Mouse (Mus musculus) stomach, postnatal 0 days (tissue): ENCODE results near the gene Samd4. TPM values are rescaled to one million over a fixed set of nuclear protein-coding genes. Genes with fewer than 3 reads are reported as not detected.
"Not testable (repeated sequence)": the region's sequence is repeated elsewhere in the genome, so short reads cannot be mapped to it uniquely, and the experiment has no call there.

Experiments
- ATAC-seq: fragments of 200-750 bp; cut with Nextera tagmentation; 2 replicates; pipeline ENCODE4 v1.8.0; 2017; ENCODE audit not compliant: low FRiP score, low TSS enrichment
- DNase-seq: peaks from one replicate; pipeline ENCODE4 v3.0.0-alpha.2; 2016; ENCODE audit warnings: low spot score
- H3K27ac ChIP-seq: fragments of 300-500 bp; sonication (generic); replicated peaks from 2 replicates; pipeline ENCODE4 v1.5.1; 2014; ENCODE audit warnings: mild to moderate bottlenecking, control low read depth
- H3K27me3 ChIP-seq: fragments of 300-500 bp; sonication (generic); 2 replicates; pipeline ENCODE4 v1.6.1; 2014; ENCODE audit warnings: low read length; ENCODE audit not compliant: control insufficient read depth, insufficient read depth
- H3K36me3 ChIP-seq: fragments of 300-500 bp; sonication (generic); 2 replicates; pipeline ENCODE4 v1.6.1; 2014; ENCODE audit warnings: low read length, mixed read lengths; ENCODE audit not compliant: control insufficient read depth, insufficient read depth
- H3K4me1 ChIP-seq: fragments of 300-500 bp; sonication (generic); replicated peaks from 2 replicates; pipeline ENCODE4 v1.6.1; 2014; ENCODE audit warnings: antibody characterized with exemption; ENCODE audit not compliant: control insufficient read depth, insufficient read depth
- H3K4me2 ChIP-seq: fragments of 300-500 bp; sonication (generic); replicated peaks from 2 replicates; pipeline ENCODE4 v1.6.1; 2014; ENCODE audit warnings: low read depth, mild to moderate bottlenecking, control low read depth, moderate library complexity
- H3K4me3 ChIP-seq: fragments of 300-500 bp; sonication (generic); 2 replicates; pipeline ENCODE4 v1.5.1; 2014; ENCODE audit warnings: low read depth, low read length, control low read depth
- H3K9ac ChIP-seq: fragments of 300-500 bp; sonication (generic); 2 replicates; pipeline ENCODE4 v1.6.1; 2014; ENCODE audit warnings: mild to moderate bottlenecking, low read length, control low read depth, mixed read lengths
- H3K9me3 ChIP-seq: fragments of 300-500 bp; sonication (generic); 2 replicates; pipeline ENCODE4 v1.6.1; 2016; ENCODE audit warnings: low read length; ENCODE audit not compliant: control insufficient read depth
- CTCF ChIP-seq: IDR thresholded peaks from 2 replicates; pipeline ENCODE4 v1.5.1; 2016; ENCODE audit warnings: antibody characterized with exemption, low read depth, mild to moderate bottlenecking, moderate library complexity
- EP300 ChIP-seq: optimal IDR thresholded peaks from 2 replicates; pipeline ENCODE3; 2016; ENCODE audit warnings: antibody characterized with exemption
- WGBS: fragments of 180-500 bp; shearing (Covaris S2); extraction: QIAGEN DNeasy Blood & Tissue Kit; methylation state at CpG from one replicate; pipeline ENCODE4 v1.1.7; 2014; 5-methylcytosine and 5-hydroxymethylcytosine counted together
- polyA plus RNA-seq: library from polyadenylated mRNA; unstranded; fragments of >200 nt; fragmentation: Nextera tagmentation; extraction: Ambion mirVana; gene quantifications from 2 replicates; pipeline ENCODE4 v1.2.1, GENCODE M21; 2015

Samd4 gene
- polyA plus RNA-seq, 1 experiment from 2014 or later, result 4.1 TPM

DNA sequence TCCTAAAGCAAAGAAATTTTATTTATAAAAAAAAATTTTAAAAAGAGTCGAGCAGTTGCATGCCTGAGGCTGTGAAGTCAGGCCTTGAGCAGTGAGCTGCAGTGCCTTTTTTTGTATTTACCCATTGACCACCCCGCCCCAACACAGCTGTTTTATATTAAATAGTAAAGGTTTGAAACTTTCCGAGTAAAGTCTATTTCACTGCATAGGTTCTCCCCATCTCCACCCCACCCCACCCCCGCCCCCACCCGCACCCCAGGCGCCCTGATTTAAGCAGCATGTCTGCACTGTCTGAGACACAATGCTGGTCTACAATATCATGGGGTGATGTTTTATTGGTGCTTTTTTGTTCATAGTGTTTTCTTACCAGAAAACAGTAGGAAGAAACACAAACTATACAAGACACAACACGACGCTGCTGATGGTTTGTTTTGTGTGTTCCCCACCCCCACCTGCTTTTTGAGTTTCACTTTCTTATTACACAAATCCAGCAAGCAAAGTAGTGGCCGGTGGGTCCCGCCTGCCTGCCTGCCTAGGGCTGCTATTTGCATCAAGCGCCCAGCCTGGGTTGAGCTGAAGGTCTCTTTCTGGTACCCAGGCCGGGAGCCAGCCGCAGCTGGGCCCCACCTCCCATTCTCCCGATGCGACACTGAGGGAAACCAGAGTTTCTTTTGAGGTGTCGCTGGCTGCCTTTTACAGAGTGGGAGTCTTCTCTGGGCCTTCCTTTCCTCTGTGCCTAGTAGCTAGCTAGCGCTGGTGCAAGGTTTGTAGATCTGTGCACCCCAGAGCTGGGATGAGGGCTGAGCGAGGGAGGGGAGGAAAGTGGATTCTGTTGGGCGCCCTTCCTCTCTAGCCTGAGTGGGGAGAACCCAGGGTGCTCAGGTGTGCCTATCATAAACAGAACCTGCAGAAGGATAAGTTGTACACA, 221.9 kb downstream of the Samd4 start:
- Histone ChIP-seq H3K4me1 (no peaks in the 10 kb centered on the region), H3K4me3 (peak overlapping the region; percentile 22; the same call in 1 of the 2 replicates), H3K9ac (peak overlapping the region; percentile 9; the same call in 1 of the 2 replicates), H3K9me3 (no peaks in the 10 kb centered on the region), H3K4me2 (peak overlapping the region; percentile 44), H3K27me3 (no peaks in the 10 kb centered on the region), H3K27ac (0 out of 2 replicates have a peak overlapping the region, but pooled peaks have one; percentile 30), H3K36me3 (no peaks in the 10 kb centered on the region; the same call in 1 of the 2 replicates)
- peak; percentile 63; the same call in 1 of the 2 replicates for ATAC-seq
- TF ChIP-seq EP300 (no peak), CTCF (no peak)
- peak; percentile 36 for DNase-seq
- 33% methylated on average over 19 of the region's 19 CpGs for WGBS

DNA sequence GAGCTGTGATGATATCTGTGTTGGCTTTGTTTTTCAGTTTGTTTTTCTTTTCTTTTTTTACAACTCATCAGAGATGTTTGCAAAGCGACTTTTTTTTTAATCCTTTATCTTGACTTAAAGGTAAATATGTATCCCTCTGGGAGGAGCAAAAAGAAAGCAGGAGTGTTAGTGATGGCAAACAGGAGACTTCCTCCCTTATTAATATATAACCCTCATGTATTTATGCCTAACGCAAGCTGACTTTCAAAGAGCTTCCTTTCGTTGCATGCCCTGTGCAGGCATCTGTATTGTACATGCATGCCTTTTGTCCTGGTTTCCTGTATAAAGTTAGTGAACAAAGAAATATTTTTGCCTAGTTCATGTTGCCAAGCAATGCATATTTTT, 222.5 kb downstream of the Samd4 start:
- no peak overlapping the region for H3K27ac ChIP-seq
- no peak for DNase-seq
- peak; percentile 74 for ATAC-seq
- no peaks in the 10 kb centered on the region for H3K27me3 ChIP-seq
- H3K9me3 ChIP-seq, result no peaks in the 10 kb centered on the region
- H3K4me1 ChIP-seq, result no peaks in the 10 kb centered on the region
- WGBS, result 49% methylated on average over 3 of the region's 3 CpGs
- H3K4me2 ChIP-seq, result peak overlapping the region; percentile 44
- TF ChIP-seq EP300 (no peak), CTCF (no peak)
- H3K9ac ChIP-seq, result no peak overlapping the region
- H3K36me3 ChIP-seq, result no peaks in the 10 kb centered on the region; the same call in 1 of the 2 replicates
- no peak overlapping the region for H3K4me3 ChIP-seq

DNA sequence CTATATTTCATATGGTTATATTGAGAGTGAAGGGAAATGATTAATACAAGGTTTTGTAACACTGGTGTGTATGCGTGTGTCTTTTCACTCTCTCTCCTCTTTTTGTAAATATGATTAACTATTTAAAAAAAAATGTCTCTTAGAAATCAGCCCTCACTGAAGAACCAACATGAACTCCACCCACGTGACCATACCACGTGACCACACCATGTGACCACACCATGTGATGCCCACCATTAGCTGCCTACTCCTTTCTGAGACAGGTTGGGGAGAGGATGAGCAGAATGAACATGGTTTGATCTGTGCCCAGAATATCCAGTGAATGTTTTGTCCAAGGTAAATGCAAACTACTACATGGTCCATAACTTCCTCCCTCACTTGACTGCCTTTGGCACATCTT, 223.1 kb downstream of the Samd4 start:
- Histone ChIP-seq H3K4me2 (no peak overlapping the region), H3K27me3 (no peaks in the 10 kb centered on the region), H3K4me1 (no peaks in the 10 kb centered on the region), H3K36me3 (no peaks in the 10 kb centered on the region; the same call in 1 of the 2 replicates), H3K9ac (no peak overlapping the region), H3K27ac (no peak overlapping the region), H3K9me3 (no peaks in the 10 kb centered on the region), H3K4me3 (no peak overlapping the region)
- TF ChIP-seq EP300 (no peak), CTCF (no peak)
- no peak for ATAC-seq
- WGBS, result 78% methylated on average over 3 of the region's 3 CpGs
- peak; percentile 31 for DNase-seq

GRCm38 (mm10) chr14:47107461-47107860, 224.8 kb downstream of the Samd4 start:
- Histone ChIP-seq H3K27ac (no peak overlapping the region), H3K4me3 (no peak overlapping the region), H3K4me1 (no peaks in the 10 kb centered on the region), H3K9me3 (no peaks in the 10 kb centered on the region), H3K36me3 (no peaks in the 10 kb centered on the region; the same call in 1 of the 2 replicates), H3K27me3 (no peaks in the 10 kb centered on the region), H3K9ac (no peak overlapping the region), H3K4me2 (no peak overlapping the region)
- ATAC-seq, result no peak
- TF ChIP-seq CTCF (no peak), EP300 (no peak)
- 82% methylated on average over 3 of the region's 3 CpGs for WGBS
- no peak for DNase-seq

DNA sequence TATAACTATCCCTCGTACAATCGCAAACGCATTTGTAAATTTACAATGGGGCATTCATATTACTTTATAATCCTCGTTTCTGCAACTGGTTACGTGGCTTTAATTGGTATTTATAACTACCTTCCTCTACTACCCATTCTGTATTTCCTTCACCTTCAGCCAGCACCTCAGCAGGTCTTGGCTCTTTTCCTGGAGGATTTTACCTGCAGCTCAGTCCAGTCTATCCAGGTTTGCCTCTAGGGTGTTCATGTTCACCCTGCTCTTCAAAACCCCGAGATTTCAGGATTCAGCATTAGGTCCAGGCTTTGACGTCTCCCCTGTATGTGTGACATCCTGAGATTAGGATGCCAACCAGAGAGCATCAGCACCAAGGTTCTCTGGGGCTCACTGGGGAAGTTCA, 227.7 kb downstream of the Samd4 start:
- H3K4me2 ChIP-seq, DNase-seq, H3K4me3 ChIP-seq, H3K27ac ChIP-seq, H3K9ac ChIP-seq, H3K36me3 ChIP-seq, H3K4me1 ChIP-seq, H3K27me3 ChIP-seq, H3K9me3 ChIP-seq, ATAC-seq: not testable (repeated sequence)
- 81% methylated on average over 4 of the region's 7 CpGs for WGBS

DNA sequence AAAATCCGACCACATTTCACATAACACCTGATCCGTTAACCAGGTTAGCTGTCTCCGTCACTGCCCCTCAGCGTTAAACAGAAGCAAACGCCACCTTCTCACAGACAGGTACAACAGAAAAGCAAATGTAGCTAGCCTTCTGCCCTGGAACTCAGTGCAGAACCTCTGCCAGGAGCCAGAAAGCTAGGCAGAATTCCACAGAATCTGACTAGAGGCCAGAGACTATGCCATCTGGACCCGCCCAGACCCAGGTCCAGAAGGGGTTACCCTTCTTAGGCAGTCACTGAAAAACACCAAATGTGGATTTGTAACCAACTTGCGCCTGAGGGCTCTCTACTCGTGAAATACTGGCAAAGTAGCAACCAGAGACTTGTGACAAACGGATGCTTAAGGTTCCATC, 228.7 kb downstream of the Samd4 start:
- Histone ChIP-seq H3K9ac (no peak overlapping the region), H3K4me1 (0 out of 2 replicates have a peak, but pooled peaks cover 2% of the 10 kb centered on the region), H3K4me3 (no peak overlapping the region), H3K27ac (no peak overlapping the region), H3K36me3 (no peaks in the 10 kb centered on the region), H3K27me3 (no peaks in the 10 kb centered on the region), H3K9me3 (no peaks in the 10 kb centered on the region), H3K4me2 (no peak overlapping the region)
- ATAC-seq, result no peak
- no peak for DNase-seq
- WGBS, result 41% methylated on average over 9 of the region's 9 CpGs
- TF ChIP-seq CTCF (no peak), EP300 (no peak)
